Mouse (Mus musculus): Measurements from ENCODE around the gene Mrpl2.

Gene Mrpl2

GRCm38 (mm10) chr17:46645561-46646321 lies at the start of gene Mrpl2, which contains the start of gene Klc4:
Gene Mrpl2, plus strand, starts transcription at chr17:46646229.
Gene Klc4, minus strand, starts transcription at chr17:46646022.
- peak; percentile 99 for DNase-seq

DNA sequence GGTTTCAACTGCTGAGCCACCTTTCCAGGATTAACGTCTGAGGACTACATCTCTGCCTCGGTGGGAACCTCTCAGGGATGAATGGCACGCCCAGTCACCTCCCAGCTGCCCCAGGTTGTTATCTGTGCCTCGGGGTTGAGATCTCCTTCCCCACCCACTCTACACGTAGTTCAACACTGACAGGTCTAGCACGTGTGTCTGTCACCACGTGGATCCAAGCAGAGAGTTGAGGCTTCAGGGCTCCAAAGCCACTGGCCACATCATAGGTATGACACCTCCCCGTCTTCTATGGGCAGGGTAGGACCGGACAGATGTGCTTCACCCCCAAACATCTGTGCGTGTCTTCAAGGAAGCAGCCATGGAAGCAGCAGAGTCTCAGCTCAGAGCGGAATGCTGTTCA lies 48.1 kb upstream of the Mrpl2 start:
- DNase-seq: no peak

GRCm38 (mm10) chr17:46598963-46599362 lies 47.1 kb upstream of the Mrpl2 start:
- DNase-seq: no peak

DNA sequence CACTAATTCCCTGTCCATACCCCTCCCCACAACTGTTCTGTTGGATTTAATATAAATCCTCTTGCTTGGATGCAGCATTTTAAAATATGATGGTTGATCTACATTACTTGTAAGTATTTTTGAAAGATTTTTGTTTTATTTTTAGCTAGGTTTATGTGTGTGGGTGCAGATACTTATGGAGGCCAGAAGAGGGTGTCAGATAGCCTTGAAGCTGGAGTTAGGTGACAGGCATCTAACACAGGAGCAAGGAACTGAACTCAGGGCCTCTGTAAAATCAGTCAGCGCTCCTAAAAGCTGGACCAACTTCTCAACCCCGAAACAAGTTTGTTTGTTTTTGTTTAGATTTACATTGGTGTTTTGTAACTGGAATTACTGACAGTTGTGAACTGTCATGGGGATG lies 45.5 kb upstream of the Mrpl2 start:
- no peak for DNase-seq

DNA sequence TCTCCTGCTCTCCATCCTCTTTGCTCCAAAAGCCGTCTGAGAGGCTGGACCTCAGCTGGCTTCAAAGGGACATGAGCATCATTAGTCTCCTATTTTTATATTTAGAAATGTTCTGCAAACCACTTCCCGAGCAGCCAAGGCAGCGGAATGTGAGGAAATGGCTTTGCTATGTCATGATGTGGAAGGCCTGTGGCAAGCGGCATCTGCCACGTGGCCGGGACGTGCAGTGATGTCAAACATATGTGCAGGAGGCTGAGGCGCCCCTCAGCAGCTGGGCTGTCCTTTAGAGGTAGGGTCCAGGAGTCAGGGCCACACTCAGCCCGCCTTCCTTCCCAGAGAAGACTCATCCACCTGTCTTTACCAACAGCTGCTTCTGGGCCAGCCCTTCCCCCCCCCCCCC lies 43.8 kb upstream of the Mrpl2 start:
- no peak for DNase-seq

GRCm38 (mm10) chr17:46603229-46603628 lies 42.8 kb upstream of the Mrpl2 start:
- DNase-seq: no peak

GRCm38 (mm10) chr17:46605126-46605525 lies 40.9 kb upstream of the Mrpl2 start:
- DNase-seq: no peak

DNA sequence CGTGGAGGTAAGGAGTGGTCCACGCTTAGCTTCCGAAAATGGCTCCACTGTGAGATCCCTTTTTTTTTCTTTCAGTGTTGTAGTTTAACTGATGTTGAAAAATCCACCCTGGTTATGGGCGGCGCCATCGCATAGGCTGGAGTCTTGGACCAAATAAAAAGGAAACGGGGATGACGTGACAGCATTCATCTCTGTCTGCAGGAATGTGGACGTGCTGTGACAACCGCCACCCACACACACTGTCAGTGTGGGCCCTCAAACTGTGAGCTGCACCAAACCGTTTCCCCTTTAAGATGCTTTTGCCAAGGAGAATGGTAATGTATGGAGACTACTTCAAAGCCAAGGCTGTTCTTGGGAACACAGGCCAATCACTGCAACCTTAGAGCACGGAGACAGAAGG lies 40.0 kb upstream of the Mrpl2 start:
- DNase-seq: no peak

DNA sequence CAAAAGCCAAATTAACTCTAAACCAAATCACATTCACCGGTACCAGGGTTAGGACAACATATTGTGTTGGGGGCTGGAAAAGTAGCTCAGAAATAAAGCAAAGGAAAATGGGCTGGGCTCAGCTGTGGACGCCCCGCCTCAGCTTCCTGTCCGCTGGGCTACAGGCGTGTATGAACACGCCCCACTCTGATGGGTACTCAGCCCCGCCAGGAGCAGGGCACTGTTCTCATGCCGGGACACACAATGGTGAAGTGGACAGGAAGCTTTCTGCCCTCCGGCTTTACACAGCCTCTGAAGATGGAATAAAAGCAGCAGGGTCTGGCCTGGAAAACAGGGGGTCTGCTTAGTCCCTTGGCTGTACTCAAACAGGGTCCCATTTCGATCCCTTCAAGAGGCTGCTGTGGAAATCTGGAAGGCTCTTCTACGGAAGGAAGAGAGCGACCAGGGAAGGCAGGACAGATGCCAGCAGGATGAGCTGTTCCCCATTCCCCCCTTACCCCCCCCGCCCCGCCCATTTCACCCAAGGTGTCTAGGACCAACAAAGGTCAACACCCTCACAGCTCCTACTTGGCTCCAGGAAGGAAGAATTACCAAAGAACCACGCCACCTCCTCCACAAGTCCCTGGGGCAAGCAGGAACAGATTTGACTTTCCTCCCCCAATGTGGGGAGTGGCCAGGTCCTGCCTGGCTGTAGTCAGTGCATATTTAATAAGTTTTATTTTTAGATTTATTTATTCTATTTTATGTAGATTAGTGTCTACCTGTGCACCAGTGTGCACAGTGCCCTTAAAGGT lies 36.1 kb upstream of the Mrpl2 start:
- DNase-seq: no peak

DNA sequence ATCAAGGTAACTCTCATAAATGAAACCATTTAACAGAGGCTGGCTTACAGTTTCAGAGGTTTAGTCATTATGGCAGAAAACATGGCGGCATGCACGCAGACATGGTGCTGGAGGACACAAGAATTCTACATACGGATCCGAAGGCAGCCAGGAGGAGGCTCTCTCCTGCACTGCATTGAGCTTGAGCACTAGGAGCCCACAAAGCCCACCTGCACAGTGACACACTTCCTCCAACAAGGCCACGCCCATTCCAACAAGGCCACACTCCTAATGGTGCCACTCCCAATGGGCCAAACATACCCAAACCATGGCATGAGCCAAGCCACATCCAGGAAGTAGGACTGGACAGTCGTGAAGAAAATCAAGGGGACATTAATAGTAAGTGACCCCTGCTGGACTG lies 34.7 kb upstream of the Mrpl2 start:
- no peak for DNase-seq

DNA sequence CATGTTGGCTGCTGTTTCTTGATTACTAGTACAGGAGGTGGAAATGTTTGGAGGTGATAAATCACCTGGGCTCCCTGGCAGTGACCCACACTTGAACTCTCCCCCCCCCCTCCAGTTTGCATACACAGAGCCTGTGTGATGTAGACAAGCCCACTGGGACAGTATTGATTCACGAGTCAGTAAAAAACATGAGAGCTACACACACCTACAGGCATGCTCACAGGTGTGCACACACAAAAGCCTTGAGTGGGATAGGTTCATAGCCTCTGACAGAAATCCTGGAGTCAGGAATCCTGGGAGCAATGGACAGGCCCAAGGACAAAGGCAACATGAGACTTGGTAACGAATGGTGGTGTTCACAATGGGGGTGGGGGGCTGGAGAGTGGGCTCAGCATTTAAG lies 33.8 kb upstream of the Mrpl2 start:
- no peak for DNase-seq

DNA sequence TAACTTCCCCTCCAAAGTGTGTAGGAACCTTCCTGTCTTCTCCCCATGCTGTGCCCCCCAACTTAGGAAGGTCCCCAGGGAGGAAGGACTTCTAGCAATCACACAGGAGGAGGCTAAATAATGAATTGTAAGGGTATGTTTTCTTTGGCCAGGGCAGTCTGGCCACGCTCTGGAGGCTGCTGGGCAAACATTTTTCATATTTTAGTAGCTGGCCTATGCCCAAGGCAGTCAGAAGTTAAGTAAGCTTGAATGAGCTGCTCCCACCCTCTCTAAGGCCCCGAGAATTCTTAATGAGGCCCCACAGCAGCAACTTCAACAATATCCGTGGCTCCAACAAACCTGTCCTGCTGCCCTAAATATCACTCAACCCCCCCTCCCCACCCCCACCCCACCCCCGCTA lies 33.2 kb upstream of the Mrpl2 start:
- no peak for DNase-seq

DNA sequence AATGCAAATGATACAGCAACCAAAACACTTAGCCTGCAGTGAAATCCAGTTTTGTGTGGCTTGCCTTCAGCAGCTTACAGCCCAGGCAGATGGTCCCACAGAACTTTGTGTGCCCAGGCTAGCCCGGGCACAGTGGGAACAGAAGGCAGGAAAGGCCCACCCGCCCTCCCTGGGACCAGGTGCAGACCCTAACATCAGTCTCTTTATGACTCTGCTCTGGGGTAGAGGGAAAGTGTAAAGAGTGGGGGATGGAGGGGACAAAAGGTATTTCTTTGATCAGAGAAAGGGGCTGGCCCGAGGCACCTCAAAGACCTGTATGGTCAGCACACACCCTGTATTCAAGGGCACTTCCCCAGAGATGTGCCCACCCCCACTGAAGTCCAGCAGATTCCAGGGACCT lies 32.8 kb upstream of the Mrpl2 start:
- no peak for DNase-seq

GRCm38 (mm10) chr17:46617799-46618198 lies 28.2 kb upstream of the Mrpl2 start:
- DNase-seq: no peak

DNA sequence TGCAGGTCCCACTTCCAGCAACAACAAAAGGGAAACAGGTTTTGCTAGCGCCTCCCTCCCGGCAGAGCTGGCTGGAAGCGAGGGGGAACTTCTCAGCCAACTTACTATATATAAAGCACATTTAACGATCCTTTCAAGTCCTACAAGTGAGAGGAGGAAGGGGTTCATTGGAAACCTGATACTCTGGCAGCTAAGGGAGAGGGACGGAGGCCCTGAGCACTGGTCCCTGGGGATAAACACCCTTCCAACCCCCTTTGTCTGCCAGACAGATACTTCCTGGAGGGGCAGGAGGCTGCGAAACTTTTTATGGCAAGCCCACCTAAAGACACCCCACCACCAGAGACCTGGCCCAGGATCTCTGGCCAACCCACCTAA lies 27.6 kb upstream of the Mrpl2 start:
- no peak for DNase-seq

- DNase-seq: no peak
Measured at GRCm38 (mm10) chr17:46618769-46619682, 27.0 kb upstream of the Mrpl2 start.

DNA sequence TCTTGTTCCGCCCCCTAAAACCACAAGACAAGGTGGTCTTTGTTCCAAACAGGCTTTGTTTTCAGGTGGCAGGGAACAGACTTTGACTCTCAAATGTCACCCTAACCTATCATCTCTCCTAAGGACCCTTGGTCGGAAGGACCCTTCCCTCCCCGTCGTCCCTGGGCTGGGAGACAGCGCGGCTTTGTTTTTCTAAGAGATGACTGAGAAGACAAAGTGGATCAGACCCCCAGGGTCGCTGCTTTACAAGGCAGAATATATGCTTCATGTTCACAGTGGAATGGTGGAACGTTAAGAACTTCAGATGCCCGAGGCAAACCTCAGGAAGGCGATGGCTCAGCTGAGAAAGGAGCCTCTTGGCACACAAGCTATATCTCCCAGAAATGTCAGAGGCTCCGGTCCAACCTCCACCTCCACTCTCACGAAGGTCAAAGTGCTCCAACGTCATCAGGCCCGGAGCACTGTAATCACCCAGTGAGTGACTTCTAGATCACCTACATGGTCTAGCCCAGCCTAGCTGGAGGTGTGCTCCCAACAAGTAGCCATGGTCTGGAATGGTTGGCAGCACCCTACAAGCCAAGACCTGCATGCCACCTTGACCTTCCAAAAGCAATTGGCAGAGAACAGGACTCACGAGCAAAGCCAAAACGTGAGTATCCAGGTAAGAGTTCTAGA lies 26.2 kb upstream of the Mrpl2 start:
- no peak for DNase-seq

DNA sequence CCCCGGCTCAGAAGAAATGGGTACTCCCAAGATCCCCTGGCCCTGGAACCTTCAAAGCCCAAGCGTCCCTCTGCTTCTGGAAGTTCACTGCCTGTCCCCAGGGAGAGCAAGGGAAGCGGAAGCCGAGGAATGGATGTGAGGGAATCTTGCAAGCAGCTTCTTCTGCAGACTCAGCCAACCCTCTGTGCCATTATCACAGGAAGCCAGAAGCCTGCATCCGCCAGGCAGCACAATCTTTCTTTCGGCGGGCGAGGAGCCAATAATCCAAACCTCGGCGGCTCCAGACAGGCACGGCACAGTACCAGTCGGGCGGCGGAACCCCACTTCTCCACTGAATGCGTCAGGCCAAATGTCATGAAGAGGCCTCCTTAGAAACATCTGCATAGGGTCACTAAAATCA lies 24.7 kb upstream of the Mrpl2 start:
- DNase-seq: no peak

DNA sequence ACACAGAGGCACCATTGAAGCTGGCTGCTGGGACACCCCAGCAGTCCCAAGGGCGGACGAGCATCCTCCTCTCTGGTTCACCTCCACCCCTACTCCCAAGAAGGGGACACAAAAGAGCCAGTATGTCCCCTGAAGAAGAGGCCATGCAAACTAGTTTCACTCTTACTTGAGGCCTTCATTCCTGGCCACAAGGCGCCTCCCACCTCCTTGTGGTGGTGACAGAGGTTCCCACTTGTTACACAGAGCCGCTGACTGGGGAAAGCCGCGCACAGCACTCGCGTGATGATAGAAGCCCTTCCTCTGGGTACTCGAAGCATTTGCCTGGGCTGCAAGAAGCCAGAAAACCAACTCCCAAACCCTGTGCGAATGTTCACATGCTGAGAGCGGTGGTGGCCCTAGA lies 23.8 kb upstream of the Mrpl2 start:
- peak; percentile 42 for DNase-seq

GRCm38 (mm10) chr17:46623819-46624557 lies 22.0 kb upstream of the Mrpl2 start:
- no peak for DNase-seq

GRCm38 (mm10) chr17:46624598-46624997 lies 21.4 kb upstream of the Mrpl2 start:
- DNase-seq: no peak

- no peak for DNase-seq
Measured at GRCm38 (mm10) chr17:46627409-46627808, 18.6 kb upstream of the Mrpl2 start.

All from thymus, postnatal 4 days (tissue).